Comparison of ENCODE assay signal across 12 mouse cellular contexts in the genomic region with DNA sequence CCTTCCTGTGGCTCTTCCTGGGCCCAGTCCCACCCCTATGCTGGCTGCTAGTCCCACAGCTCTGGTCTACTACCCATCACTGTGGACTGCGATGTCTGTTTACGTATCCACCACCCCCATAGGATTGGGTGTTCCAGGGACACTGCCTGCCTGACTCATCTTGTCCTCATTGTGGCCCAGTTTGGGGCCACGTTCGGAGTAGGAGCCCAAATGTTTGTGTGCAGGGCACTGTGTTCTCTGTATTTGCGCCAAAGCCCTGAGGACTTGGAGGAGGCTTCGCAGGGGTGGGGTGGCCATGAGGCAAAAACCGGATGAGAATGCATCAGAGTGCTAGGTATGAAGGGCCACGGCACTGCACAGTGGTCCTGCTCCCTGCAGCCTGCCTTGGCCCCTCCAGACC.
"Had no signal": no experiment of that assay in that cellular context is flagged by ENCODE, and none has a peak within 500 bp of the region (broad histone marks: within the 10 kb centered on the region; RNA-seq: fewer than 3 reads in every experiment).

No protein-coding gene starts in this region.

- ATAC-seq: midbrain, embryonic 16.5 days had no signal

- DNase-seq: lung, adult 18-20 months; lung, embryonic 14.5 days; lung, postnatal 10 days; lung, postnatal 4 days; midbrain, embryonic 14.5 days; retina, postnatal 1 day; right cerebral cortex, postnatal 25 days; right cerebral cortex, postnatal 4 days; thymus, adult 2 months; thymus, postnatal 25 days; thymus, postnatal 4 days had no signal
